Mouse (Mus musculus): ENCODE measurements at regions not wholly inside any gene's neighbourhood (a gene's known extent, or its start where the extent isn't known, plus 50 kb on each side); places are given as distances from the start of the nearest gene placed in this dataset.
A peak's percentile ranks its signal among the peaks of the same experiment; 100 is the strongest.

DNA sequence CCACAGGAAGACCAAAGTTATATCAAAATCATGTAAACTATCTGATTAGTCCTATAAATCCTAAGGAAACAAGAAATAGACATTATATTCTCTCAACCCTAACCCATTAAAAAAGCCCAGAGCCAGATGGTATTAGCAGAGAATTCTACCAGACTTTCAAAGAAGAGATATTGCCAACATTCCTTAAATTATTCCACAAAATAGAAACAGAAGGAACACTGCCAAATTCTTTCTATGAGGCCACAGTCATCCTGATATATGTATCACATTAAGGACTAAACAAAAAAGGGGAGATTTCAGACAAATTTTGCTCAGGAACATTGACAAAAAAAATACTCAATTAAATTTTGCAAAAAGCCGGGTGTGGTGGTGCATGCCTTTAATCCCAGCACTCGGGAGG is 1669.5 kb downstream of the Efnb2 start:
- no peaks in the 10 kb centered on the region for H3K9me3 ChIP-seq

DNA sequence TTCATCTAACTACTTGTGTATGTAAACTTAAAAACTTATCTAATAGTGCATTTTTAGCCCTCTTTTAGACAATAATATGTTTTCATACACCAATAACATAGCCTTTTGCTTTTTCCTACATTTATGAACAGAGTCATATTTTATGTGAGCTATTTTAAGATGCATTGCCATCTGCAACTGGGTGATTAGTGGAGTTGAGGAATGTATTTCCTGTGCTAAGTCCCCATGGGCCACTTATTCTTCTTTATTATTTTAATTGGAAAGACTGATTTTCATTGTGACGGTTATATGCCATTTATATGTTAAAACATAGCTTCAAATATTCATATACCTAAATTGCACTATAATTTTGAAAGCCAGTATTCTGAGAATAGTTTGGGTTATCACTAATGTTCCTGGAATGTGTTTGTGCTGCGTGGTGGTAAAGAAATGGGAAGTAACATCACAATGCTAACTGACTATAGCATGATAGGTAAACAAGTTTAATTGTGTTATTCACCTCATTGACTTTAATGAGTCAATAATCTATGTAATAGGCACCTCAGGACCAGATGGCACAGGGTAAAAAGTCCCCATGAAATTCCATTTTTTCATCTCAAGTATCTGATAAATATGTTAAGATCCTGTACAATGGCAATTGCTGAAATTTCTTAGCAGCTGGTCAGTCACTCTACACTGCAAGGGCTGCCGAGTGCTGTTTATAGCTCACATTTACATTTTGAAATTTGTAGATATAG is 1671.5 kb downstream of the Efnb2 start:
- WGBS: 84% methylated on average over 3 of the region's 3 CpGs
- Histone ChIP-seq H3K9ac (replicated peaks) (no peak overlapping the region), H3K27me3 (no peaks in the 10 kb centered on the region), H3K9me3 (no peaks in the 10 kb centered on the region), H3K36me3 (no peaks in the 10 kb centered on the region), H3K27ac (replicated peaks) (no peak overlapping the region), H3K4me2 (replicated peaks) (no peak overlapping the region), H3K4me1 (no peaks in the 10 kb centered on the region), H3K4me3 (no peak overlapping the region)
- no peak for ATAC-seq (ENCODE audit: low FRiP score, low read depth)

More for the DNA sequence above, 1669.5 kb downstream of the Efnb2 start:
- no peaks in the 10 kb centered on the region for H3K27me3 ChIP-seq
- no peaks in the 10 kb centered on the region for H3K36me3 ChIP-seq
- no peak overlapping the region for H3K4me3 ChIP-seq
- no peak overlapping the region for H3K27ac ChIP-seq (replicated peaks)
- ATAC-seq (ENCODE audit: low FRiP score, low read depth): no peak
- WGBS: 88% methylated on average over 2 of the region's 2 CpGs
- no peaks in the 10 kb centered on the region for H3K4me1 ChIP-seq
- no peak overlapping the region for H3K9ac ChIP-seq (replicated peaks)
- no peak overlapping the region for H3K4me2 ChIP-seq (replicated peaks)

DNA sequence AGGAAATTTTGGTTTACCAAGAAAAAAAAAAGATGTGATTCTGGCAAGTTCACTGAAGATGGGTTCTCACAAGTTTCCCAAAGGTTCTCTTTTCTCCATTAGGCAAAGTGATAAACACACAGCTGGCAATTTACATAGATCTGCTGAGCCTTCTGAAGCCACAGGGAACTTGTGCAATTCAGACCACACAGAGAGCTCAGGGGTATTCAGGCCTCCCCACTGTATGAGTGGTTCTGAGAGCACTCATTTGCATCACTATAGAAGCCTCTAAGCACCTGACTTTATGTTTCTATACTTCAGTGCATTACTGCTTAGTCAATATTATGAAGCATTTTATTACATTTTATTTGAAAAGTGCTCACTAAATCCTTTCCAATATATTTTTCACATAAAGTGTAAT is 1687.1 kb downstream of the Efnb2 start:
- Histone ChIP-seq H3K4me1 (peaks cover 2% of the 10 kb centered on the region; the same call in 1 of the 2 replicates), H3K9ac (replicated peaks) (no peak overlapping the region), H3K27me3 (no peaks in the 10 kb centered on the region), H3K4me3 (no peak overlapping the region), H3K4me2 (replicated peaks) (no peak overlapping the region), H3K27ac (replicated peaks) (no peak overlapping the region), H3K9me3 (no peaks in the 10 kb centered on the region), H3K36me3 (no peaks in the 10 kb centered on the region)
- peak; percentile 73; the same call in 1 of the 2 replicates for ATAC-seq (ENCODE audit: low FRiP score, low read depth)

DNA sequence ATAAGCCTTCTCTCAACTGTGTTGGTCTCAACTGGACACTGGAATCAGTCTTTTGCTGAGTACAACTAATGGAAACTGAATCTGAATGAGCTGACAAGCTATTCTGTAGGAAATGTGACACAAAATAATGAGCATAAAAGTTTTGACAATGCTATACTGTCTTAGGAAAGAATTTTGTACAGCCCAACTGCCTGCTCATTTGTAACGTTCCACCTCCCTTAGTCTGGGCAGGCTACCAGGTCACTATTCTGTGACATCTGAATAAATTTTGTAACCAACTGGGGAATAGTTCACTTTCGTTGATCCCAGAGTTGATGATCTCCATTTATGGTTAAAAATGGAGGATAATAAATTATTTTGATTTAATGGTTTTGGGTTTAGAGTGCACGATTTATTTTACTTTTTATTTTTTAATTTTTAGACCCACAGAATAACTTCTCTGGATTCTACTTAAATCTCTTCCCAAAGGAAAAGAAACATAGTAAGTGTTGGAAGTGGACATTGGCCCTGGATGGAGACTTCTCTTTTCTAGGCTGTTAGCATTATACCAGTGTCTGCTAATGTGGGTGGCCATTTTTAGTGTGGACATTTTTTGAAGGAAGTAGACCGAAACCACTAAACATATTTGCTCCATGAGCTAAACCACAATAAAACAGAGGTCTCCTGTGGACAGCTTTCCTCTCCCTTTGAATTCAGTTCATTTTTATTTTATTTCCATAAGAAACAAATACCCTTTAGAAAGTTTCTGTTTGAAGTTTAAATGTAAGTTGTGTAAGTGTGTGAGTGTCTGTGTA is 1697.8 kb downstream of the Efnb2 start:
- no peak overlapping the region for H3K9ac ChIP-seq (replicated peaks)
- H3K36me3 ChIP-seq: no peaks in the 10 kb centered on the region
- no peak overlapping the region for H3K4me2 ChIP-seq (replicated peaks)
- H3K4me3 ChIP-seq: no peak overlapping the region
- no peaks in the 10 kb centered on the region for H3K4me1 ChIP-seq
- no peaks in the 10 kb centered on the region for H3K27me3 ChIP-seq
- 85% methylated on average over 4 of the region's 4 CpGs for WGBS
- no peak overlapping the region for H3K27ac ChIP-seq (replicated peaks)
- ATAC-seq (ENCODE audit: low FRiP score, low read depth): no peak
- no peaks in the 10 kb centered on the region for H3K9me3 ChIP-seq

DNA sequence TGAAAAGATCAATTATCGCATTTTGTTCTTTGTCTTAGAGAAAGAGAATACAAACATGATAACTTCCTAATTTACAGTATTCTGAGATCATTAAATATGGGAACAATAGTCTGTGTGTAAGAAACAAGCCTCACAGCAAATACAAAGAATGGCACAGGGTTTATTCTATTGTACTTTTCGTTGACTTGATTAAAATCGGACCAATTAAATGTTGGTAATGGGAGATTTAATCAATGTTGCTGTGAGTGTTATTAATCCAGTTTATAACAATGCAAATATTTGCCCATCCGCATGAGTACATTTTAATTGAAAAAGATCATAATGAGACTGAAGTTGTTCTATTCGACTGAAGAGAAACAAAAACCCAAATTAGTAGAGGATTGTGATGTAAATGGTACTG is 1703.0 kb downstream of the Efnb2 start:
- Histone ChIP-seq H3K27ac (replicated peaks) (no peak overlapping the region), H3K4me1 (no peaks in the 10 kb centered on the region), H3K9ac (replicated peaks) (no peak overlapping the region), H3K36me3 (no peaks in the 10 kb centered on the region), H3K9me3 (no peaks in the 10 kb centered on the region), H3K4me2 (replicated peaks) (no peak overlapping the region), H3K4me3 (no peak overlapping the region), H3K27me3 (no peaks in the 10 kb centered on the region)
- ATAC-seq (ENCODE audit: low FRiP score, low read depth): no peak
- 81% methylated on average over 5 of the region's 5 CpGs for WGBS

DNA sequence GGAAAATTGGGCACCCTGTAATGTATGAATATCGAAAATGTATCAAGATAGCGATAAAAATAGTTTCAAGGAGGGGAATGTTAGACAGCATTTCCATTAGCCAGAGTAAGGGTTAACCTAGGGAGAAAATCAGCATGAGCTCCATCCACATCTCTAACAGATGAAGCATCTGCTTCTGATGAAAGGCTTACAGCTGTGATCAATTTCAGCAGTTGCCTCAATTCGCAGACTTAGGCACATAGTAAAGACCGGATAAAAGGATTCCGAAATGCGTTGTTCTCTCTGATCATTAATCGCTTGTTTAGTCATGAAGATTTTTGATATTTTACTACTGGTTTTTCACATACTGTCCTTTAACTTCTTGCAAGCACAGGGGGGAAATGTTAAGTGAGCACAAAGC is 1706.8 kb downstream of the Efnb2 start:
- ATAC-seq (ENCODE audit: low FRiP score, low read depth): no peak
- no peaks in the 10 kb centered on the region for H3K27me3 ChIP-seq
- H3K27ac ChIP-seq (replicated peaks): no peak overlapping the region
- H3K36me3 ChIP-seq: no peaks in the 10 kb centered on the region
- 61% methylated on average over 7 of the region's 7 CpGs for WGBS
- H3K4me2 ChIP-seq (replicated peaks): no peak overlapping the region
- H3K4me1 ChIP-seq: no peaks in the 10 kb centered on the region
- H3K9ac ChIP-seq (replicated peaks): no peak overlapping the region
- H3K4me3 ChIP-seq: no peak overlapping the region
- no peaks in the 10 kb centered on the region for H3K9me3 ChIP-seq

DNA sequence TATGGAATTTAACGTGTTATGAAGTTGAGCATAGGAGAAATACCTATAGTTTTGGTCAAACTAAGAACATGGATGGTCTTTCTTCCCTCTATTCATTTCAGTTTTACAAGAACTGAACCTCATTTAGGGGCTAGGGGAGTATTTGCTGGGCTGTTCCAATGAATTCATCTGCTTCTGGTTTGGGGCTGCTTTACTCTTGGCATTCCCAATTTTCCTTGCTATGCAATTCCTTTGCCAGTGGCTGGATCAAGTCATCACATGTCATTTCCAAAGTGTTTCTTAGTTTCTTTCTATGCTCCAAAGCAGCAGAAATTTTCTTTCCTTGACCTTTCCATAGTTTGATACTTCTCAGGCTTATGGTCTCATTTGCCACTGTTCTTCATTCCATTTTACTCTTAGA is 1738.6 kb downstream of the Efnb2 start:
- no peaks in the 10 kb centered on the region for H3K4me1 ChIP-seq
- WGBS: 84% methylated on average over 1 of the region's 1 CpGs

DNA sequence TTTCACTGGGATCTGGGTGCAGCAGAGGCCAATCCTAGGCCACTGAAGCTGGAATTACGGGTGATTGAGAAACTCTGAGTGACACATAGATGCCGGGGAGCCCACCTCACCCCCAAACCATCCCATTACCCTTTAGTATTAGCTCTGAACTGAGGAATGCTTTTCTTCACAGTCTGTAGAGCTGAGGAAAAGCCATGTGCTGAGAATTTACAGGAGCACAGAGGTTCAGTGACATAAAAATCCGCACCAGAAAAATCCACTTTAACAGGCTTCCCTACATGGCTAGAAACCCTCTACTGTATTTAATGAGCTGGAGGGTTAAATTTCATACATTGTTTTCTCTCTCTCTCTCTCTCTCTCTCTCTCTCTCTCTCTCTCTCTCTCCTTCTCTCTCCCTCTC is 1753.4 kb downstream of the Efnb2 start:
- no peak overlapping the region for H3K4me2 ChIP-seq (replicated peaks)
- no peaks in the 10 kb centered on the region for H3K9me3 ChIP-seq
- no peaks in the 10 kb centered on the region for H3K36me3 ChIP-seq
- H3K9ac ChIP-seq (replicated peaks): no peak overlapping the region
- H3K27ac ChIP-seq (replicated peaks): no peak overlapping the region
- no peaks in the 10 kb centered on the region for H3K27me3 ChIP-seq
- 79% methylated on average over 3 of the region's 3 CpGs for WGBS
- H3K4me3 ChIP-seq: no peak overlapping the region
- H3K4me1 ChIP-seq: no peaks in the 10 kb centered on the region
- ATAC-seq (ENCODE audit: low FRiP score, low read depth): no peak

More for the DNA sequence above, 1738.6 kb downstream of the Efnb2 start:
- Histone ChIP-seq H3K9me3 (no peaks in the 10 kb centered on the region), H3K4me2 (replicated peaks) (no peak overlapping the region), H3K4me3 (no peak overlapping the region), H3K27me3 (no peaks in the 10 kb centered on the region), H3K27ac (replicated peaks) (no peak overlapping the region), H3K9ac (replicated peaks) (no peak overlapping the region), H3K36me3 (no peaks in the 10 kb centered on the region)
- ATAC-seq (ENCODE audit: low FRiP score, low read depth): no peak

DNA sequence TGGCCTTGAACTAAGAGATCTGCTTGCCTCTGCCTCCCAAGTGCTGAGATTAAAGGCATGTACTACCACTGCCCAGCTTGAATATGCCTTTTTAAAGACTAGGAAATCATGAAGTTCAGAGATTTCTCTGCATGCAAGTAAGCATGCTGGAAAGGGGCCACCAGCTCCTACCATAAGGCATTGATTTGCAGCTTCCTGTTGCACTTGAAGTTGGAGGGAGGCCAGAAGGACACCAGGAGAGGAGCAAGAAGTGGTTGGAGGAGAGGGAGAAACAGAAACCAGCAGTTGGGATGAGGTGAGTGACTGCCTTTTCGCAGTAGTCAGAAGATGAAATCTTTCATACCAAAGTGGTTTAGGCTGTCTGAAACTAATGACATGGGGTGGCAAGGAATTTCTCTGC is 1769.6 kb downstream of the Efnb2 start:
- H3K4me1 ChIP-seq: no peaks in the 10 kb centered on the region
- H3K27me3 ChIP-seq: no peaks in the 10 kb centered on the region
- ATAC-seq (ENCODE audit: low FRiP score, low read depth): no peak
- H3K9me3 ChIP-seq: no peaks in the 10 kb centered on the region
- H3K9ac ChIP-seq (replicated peaks): no peak overlapping the region
- H3K4me2 ChIP-seq (replicated peaks): no peak overlapping the region
- H3K4me3 ChIP-seq: no peak overlapping the region
- no peak overlapping the region for H3K27ac ChIP-seq (replicated peaks)
- WGBS: 83% methylated on average over 1 of the region's 1 CpGs
- no peaks in the 10 kb centered on the region for H3K36me3 ChIP-seq

DNA sequence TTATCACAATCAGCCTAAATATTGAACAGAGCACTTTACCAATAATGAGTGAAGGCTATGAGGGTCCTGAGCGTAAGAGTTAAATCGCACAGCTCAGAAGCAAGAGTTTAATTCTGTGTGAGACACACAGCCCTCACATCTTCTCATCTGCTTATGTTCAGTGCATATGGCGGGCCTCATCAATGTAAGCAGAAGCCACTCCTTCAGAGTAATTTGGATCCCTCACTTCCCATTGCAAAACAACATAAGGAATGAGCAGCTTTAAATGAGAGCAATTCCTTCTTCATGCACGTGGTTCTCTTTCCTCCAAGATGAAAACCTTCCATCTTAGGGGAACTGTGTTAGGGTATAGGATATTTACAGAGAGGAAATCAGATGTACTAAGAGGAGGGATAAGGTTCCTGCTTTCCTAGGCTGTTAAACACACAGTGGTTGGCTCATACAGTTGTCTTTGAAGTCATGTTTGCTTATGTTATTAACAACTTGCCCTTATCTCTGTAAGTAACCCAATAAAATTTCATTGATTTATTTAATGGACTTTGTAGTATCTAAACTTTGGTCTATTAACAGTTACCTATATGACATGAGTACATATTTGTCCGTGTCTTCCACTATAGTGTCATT is 1774.2 kb downstream of the Efnb2 start:
- no peaks in the 10 kb centered on the region for H3K4me1 ChIP-seq
- WGBS: 85% methylated on average over 5 of the region's 5 CpGs
- H3K9me3 ChIP-seq: no peaks in the 10 kb centered on the region
- no peak for ATAC-seq (ENCODE audit: low FRiP score, low read depth)
- H3K27ac ChIP-seq (replicated peaks): no peak overlapping the region
- H3K9ac ChIP-seq (replicated peaks): no peak overlapping the region
- H3K4me2 ChIP-seq (replicated peaks): no peak overlapping the region
- no peaks in the 10 kb centered on the region for H3K27me3 ChIP-seq
- H3K36me3 ChIP-seq: no peaks in the 10 kb centered on the region
- no peak overlapping the region for H3K4me3 ChIP-seq

DNA sequence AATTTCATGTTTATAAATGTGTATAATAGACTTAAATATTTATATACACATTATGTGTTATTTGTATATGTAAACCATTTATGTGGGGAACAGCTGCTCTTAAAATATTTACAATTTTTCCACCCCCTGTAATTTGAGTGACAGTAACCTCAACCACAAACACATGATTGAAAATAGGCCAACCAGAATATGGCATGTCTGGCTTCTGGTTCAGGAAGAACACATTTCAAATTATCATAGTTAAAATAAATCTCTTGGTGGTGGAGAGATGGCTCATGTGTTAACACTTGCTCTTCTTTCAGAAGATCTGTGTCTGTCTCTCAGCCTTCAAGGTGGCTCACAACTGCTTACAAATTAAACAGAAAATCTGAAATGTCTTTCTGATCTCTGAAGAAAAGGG is 1776.2 kb downstream of the Efnb2 start:
- Histone ChIP-seq H3K4me2 (replicated peaks) (no peak overlapping the region), H3K4me3 (no peak overlapping the region), H3K9me3 (no peaks in the 10 kb centered on the region), H3K36me3 (no peaks in the 10 kb centered on the region), H3K27me3 (no peaks in the 10 kb centered on the region), H3K9ac (replicated peaks) (no peak overlapping the region), H3K4me1 (no peaks in the 10 kb centered on the region), H3K27ac (replicated peaks) (no peak overlapping the region)
- no peak for ATAC-seq (ENCODE audit: low FRiP score, low read depth)

DNA sequence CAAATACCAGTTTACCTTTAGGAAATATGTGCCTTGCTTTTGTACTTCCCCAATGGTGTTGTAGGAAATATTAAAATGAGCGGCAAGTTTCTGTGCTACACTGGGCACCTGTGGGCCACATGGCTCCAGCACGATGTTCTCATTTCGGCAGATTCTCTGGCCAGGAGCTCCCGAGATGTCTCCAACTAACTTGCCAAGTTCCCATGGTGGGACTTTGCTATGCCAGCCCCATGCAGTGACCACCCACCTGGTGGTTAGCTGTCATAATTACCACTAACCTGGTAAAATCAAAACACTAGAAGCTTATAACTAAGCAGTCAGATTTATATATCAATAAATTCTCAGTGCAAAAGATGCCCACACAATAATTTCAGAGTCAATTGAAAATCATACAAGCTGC is 1777.5 kb upstream of the Slc10a2 start:
- no peaks in the 10 kb centered on the region for H3K4me1 ChIP-seq
- 90% methylated on average over 4 of the region's 4 CpGs for WGBS
- H3K36me3 ChIP-seq: no peaks in the 10 kb centered on the region
- no peaks in the 10 kb centered on the region for H3K27me3 ChIP-seq
- H3K9ac ChIP-seq (replicated peaks): no peak overlapping the region
- H3K27ac ChIP-seq (replicated peaks): no peak overlapping the region
- H3K4me3 ChIP-seq: no peak overlapping the region
- H3K9me3 ChIP-seq: no peaks in the 10 kb centered on the region
- H3K4me2 ChIP-seq (replicated peaks): no peak overlapping the region
- ATAC-seq (ENCODE audit: low FRiP score, low read depth): no peak
